Mouse (Mus musculus) embryonic fibroblast, embryonic 13.5 days (primary cell): ENCODE results near the gene Sypl2. TPM values are rescaled to one million over a fixed set of nuclear protein-coding genes. Genes with fewer than 3 reads are reported as not detected.

Experiments used
- H3K27ac ChIP-seq: 2 replicates; pipeline ENCODE4 v1.5.1; 2012; ENCODE audit warnings: low read length, control low read depth, inconsistent platforms; ENCODE audit not compliant: insufficient read depth
- H3K4me1 ChIP-seq: 2 replicates; pipeline ENCODE4 v1.6.1; 2011; ENCODE audit warnings: low read length; ENCODE audit not compliant: control insufficient read depth, insufficient read depth
- H3K4me3 ChIP-seq: 2 replicates; pipeline ENCODE4 v1.5.1; 2011; ENCODE audit warnings: mild to moderate bottlenecking, control low read depth, low read length; ENCODE audit not compliant: insufficient read depth
- CTCF ChIP-seq: IDR thresholded peaks from 2 replicates; pipeline ENCODE4 v1.5.1; 2011; ENCODE audit warnings: mild to moderate bottlenecking, control low read depth, low read length, moderate library complexity, borderline replicate concordance; ENCODE audit not compliant: insufficient read depth
- POLR2A ChIP-seq: IDR thresholded peaks from 2 replicates; pipeline ENCODE4 v1.6.1; 2011; ENCODE audit warnings: low read depth, mild to moderate bottlenecking, control low read depth, low read length, moderate library complexity
- polyA plus RNA-seq: library from polyadenylated mRNA; stranded (reverse); fragments of >200 nt; gene quantifications from 2 replicates; pipeline ENCODE4 v1.2.4, GENCODE M21; 2011; ENCODE audit warnings: low read depth; ENCODE audit not compliant: missing spikeins, insufficient read length

The Sypl2 gene
- polyA plus RNA-seq, 1 experiment: not detected

- TF ChIP-seq POLR2A (no peak), CTCF (no peak)
- no peak overlapping the region for H3K27ac ChIP-seq
These were observed 30.4 kb downstream of the Sypl2 start for GRCm38 (mm10) chr3:108195941-108196590.

GRCm38 (mm10) chr3:108195287-108195686 is 31.2 kb downstream of the Sypl2 start:
- H3K4me3 ChIP-seq: no peak overlapping the region
- TF ChIP-seq POLR2A (no peak), CTCF (no peak)
- no peaks in the 10 kb centered on the region for H3K4me1 ChIP-seq
- H3K27ac ChIP-seq: no peak overlapping the region

More at GRCm38 (mm10) chr3:108195941-108196590, 30.4 kb downstream of the Sypl2 start:
- no peak overlapping the region for H3K4me3 ChIP-seq
- no peaks in the 10 kb centered on the region for H3K4me1 ChIP-seq

GRCm38 (mm10) chr3:108193686-108194085 is 32.8 kb downstream of the Sypl2 start:
- TF ChIP-seq POLR2A: no peak
- TF ChIP-seq CTCF: no peak
- Histone ChIP-seq H3K27ac (no peak overlapping the region), H3K4me3 (no peak overlapping the region), H3K4me1 (no peaks in the 10 kb centered on the region)

- H3K27ac ChIP-seq: no peak overlapping the region
- TF ChIP-seq POLR2A (no peak), CTCF (no peak)
- H3K4me3 ChIP-seq: no peak overlapping the region
- H3K4me1 ChIP-seq: no peaks in the 10 kb centered on the region
These were observed 36.6 kb downstream of the Sypl2 start for GRCm38 (mm10) chr3:108189897-108190296.

- TF ChIP-seq POLR2A: no peak
- TF ChIP-seq CTCF: no peak
- H3K27ac ChIP-seq: no peak overlapping the region
- no peak overlapping the region for H3K4me3 ChIP-seq
- H3K4me1 ChIP-seq: no peaks in the 10 kb centered on the region
These were observed 37.5 kb downstream of the Sypl2 start for GRCm38 (mm10) chr3:108188716-108189490.

- H3K4me1 ChIP-seq: no peaks in the 10 kb centered on the region
- no peak overlapping the region for H3K4me3 ChIP-seq
- TF ChIP-seq CTCF (no peak), POLR2A (no peak)
- no peak overlapping the region for H3K27ac ChIP-seq
These were observed 39.2 kb downstream of the Sypl2 start for GRCm38 (mm10) chr3:108187111-108187795.

GRCm38 (mm10) chr3:108186098-108187047 is 40.1 kb downstream of the Sypl2 start, which contains the start of gene Amigo1:
TSS of gene Amigo1 (plus strand) at chr3:108186335.
- peak; percentile 35; the same call in 1 of the 2 replicates for TF ChIP-seq POLR2A
- TF ChIP-seq CTCF: no peak
- peak within 1 kb of the TSS; percentile 62 for H3K4me3 ChIP-seq
- H3K4me1 ChIP-seq: peaks cover 2% of the 10 kb centered on the region; the same call in 1 of the 2 replicates
- H3K27ac ChIP-seq: no peak within 1 kb of the TSS

GRCm38 (mm10) chr3:108185460-108186097 is 40.9 kb downstream of the Sypl2 start:
- Histone ChIP-seq H3K27ac (no peak overlapping the region), H3K4me1 (peaks cover 2% of the 10 kb centered on the region; the same call in 1 of the 2 replicates), H3K4me3 (peak overlapping the region; percentile 62)
- TF ChIP-seq CTCF (no peak), POLR2A (no peak)
